Mouse (Mus musculus) frontal cortex, postnatal 10 days (tissue): ENCODE results near the gene Erbb4.

ENCODE experiments used
- DNase-seq, 2 experiments: peaks; one replicate each; pipeline ENCODE4 v3.0.0; 2022; ENCODE audit warnings: low spot score in 2 of 2, mixed read lengths in 1 of 2

The Erbb4 gene

GRCm38 (mm10) chr1:69107485-69108158, at the start of gene Erbb4:
Erbb4 (minus strand) TSS chr1:69108059.
- DNase-seq, result peak in 1 of 2 experiments; percentile 36

- no peak for DNase-seq
Observed at GRCm38 (mm10) chr1:69157346-69157745, 49.5 kb upstream of the Erbb4 start.

DNA sequence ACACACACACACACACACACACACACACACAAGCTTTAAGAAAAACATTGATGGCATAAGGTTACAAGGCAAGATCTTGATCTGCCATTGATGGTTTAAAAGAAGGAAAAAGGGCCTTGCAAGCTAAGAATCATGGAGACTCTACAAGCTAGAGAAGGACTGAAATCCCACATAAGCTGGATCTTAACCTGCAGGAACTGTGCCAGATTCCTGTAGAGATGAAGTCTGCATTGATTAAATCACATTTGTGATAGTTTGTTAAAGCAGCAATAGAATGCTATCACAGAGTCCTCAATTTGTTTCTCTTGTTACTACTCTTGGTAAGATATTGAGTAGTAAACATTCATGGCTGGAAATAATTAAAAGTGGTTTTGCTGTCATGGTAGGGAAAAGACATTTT, 33.5 kb upstream of the Erbb4 start:
- DNase-seq, result no peak

GRCm38 (mm10) chr1:69139519-69139868, 31.6 kb upstream of the Erbb4 start:
- no peak for DNase-seq

GRCm38 (mm10) chr1:69138856-69139518, 31.1 kb upstream of the Erbb4 start:
- DNase-seq, result peak; percentile 18 to 34

DNA sequence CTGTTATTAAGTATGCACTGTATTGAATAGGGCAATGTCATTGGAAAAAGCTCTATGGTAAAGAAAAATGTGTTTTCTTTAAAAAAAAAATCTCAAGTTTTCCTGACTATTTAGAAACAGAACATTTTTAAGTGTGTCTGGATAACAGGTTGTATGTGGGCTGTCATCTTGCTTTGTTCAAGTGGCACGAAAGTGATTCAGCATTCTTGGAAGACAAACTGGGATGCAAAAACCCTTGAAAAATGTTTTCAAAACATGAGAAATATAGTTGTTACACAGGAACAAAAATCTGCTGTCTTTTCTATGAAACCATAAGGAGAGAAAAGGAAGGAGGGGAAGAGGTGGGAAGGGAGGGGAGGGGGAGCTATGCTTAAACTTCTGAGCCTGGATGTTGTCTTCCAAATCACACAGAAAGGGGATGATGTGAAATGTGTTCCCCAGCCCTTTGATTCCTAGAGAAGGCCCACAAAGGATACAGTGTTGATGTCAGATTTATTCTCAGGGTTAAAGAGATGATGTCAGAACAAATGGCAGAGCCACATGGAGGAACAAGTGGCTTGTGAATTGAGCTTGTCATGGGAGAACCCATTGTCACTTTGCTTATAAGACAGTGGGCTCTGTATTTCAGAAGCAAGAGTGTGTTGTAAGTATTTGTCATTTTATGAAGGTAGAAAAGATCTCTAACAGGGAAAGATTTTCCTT, 16.4 kb upstream of the Erbb4 start:
- DNase-seq, result no peak

DNA sequence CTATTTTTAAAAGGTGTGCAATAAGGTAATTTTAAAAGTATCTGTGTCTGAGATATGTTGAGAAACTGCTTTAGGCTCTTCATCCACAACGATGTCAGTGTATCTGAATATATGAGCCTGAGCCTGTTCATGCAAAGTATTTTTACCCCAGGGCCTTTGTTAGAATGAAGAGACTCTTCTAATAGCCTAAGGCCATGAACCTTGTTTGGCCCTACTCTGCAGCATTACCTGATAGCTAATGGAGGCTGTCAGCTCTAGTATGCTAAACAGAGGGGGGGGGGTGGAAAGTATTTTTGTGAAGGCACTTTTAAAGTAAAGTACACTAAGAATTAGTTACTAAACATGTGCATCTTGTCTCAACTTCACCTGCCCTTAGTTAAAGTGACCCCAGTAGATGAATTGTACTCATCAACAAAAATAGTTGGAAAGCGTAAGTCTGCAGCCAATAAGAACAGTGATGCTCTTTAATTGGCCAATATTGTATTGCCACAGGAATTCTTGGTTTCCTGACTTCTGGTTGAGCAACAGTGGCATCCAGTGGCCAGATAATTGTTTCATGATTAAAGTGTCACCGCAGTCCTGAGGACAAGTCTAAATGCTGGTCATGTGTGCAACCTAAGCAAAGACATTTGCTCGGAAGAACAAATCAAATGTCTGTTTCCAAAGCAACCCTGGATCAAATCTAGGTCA, 10.5 kb upstream of the Erbb4 start:
- DNase-seq, result no peak

DNA sequence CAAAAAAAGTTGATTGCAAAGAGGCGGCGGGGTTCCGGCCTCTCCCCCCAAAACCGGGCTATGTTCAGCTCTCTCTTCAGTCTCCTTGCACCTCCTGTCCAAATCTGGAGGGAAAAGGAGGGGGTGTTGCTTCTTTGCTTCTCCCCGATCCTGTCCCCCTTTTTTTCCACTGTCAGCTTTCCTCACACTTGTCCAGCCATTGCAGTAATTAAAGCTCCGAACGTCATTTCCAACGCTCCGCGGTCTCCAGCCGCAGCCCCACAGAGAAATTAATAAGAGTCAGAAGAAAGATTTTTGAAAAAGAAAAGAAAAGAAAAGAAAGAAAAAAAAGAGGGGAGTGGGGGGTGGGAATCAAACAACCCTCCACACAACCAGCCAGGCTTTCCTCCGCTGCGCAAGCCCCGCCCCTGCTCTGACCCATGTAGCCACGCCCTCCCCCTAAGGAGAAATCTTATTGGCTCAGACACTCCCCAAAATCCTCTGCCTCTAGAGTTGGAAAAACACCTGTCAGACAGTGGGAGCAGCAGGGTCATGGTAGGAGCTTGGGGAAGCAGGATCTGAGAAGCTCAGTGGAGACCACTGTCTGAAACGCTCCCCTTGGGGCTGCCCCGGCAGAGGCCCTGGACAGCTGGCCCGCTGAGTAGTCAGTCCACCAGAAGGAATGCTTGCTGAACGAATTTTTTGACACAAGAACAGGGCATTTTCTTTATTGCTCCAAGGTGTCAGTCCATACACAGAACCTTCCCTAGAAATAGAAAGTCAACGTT, 483 bp upstream of the Erbb4 start:
- DNase-seq, result peak in 1 of 2 experiments; percentile 42

- peak in 1 of 2 experiments; percentile 24 for DNase-seq
Observed at GRCm38 (mm10) chr1:69106937-69107461, 860 bp downstream of the Erbb4 start.

DNA sequence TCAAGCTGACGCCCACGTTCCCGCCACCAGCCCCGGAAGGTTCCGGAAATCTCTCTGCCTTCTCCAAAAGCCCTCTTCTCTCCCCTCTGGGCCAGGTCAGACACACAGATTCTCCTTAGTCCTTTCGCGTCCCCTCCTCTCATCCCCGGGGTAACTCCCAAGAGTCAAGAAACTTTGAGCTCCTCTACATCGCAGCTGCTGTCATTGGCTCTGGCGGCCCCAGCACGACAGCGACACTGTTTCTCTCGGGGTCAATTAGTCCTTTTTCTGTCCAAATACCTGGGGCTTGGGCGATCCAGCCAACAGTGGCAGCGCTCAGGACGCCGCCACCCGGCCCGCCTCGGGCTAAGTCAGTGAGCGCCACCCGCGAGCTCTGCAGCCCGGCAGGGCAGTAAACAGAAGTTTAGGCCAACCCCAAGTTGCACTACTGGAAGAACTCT, 1.5 kb downstream of the Erbb4 start:
- no peak for DNase-seq

DNA sequence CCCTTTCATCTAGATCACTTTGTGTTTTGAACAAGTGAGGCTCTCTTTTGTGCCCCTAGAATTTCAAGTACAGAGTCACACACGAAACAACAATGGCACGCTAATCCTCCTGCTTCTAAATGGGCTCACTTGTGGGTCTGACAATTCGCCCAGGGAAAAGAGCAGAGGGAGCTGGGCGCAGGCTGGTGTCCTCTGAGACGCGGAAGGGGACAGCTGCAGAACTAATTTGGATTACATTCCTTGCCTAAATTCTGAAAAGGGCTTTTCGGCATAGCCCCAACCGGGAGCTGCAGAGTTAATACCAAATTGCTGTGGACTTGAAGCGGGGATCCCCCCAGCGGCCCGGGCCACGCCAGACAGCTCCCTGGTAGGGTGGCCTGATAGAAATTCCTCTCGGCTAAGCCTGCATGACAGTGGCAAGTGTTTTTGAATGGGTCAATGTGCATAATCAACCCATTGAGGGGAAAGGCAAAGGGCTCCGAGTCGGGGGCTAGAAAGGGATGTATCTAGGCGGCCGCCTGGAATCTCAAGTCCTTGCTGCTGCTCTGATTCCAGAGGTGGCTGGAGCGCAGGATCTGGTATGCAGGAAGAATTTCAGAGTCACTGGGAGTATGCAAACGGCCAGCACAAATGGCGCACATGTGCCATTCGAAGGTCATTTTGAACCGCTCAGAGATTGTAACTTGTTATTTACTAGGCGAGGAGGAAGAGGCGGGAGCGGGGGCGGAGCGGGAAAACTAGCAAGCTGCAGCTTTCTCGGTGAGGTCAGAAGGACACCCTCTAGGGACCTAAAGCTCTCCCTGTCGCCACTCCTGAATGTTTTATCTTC, 2.2 kb downstream of the Erbb4 start:
- DNase-seq, result peak; percentile 19

GRCm38 (mm10) chr1:69105096-69105492, 2.8 kb downstream of the Erbb4 start:
- DNase-seq, result no peak

DNA sequence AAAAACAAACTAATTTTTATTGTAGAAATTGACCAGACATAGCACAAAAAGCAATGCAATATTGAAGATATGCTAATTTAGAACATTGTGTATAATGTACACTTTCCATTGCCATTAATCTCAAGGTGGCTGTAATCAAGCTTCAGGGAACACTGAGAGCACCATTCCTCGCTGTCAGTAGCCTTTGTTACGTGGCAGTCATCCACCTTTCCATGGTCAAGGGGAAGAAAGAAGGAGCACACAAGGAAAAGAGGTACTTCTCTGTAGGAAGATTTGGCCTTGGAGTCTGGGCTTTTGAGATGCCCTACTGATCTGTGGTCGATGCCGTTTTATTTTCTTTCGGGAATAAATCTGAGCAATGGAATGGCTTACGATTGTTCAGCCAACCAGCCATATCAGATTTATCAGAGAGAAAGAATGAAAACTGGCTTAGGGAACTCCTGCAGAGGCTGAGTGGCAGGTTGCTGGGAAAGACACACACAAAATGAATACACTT, 4.6 kb downstream of the Erbb4 start:
- no peak for DNase-seq

- no peak for DNase-seq
Observed at GRCm38 (mm10) chr1:69101670-69102069, 6.2 kb downstream of the Erbb4 start.

DNA sequence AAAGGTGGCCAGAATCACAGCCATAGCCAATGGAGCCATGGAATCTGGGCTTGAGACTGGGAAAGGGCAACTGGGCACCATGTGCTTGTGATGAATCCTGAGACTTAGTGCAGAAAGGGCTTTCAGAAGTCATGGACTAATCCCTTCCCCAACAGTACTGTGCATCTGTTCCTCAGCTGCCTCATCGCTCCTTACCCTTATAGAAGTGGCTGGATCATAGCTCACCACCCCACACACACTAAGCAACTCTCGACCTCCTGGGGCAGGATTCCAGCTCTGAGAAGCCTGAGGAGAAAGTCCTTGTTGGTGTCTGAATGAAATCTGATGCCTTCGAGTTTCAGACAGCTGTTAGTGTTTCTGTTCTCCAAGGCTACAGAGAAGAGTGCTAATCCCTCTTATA, 14.8 kb downstream of the Erbb4 start:
- no peak for DNase-seq

GRCm38 (mm10) chr1:69089331-69089730, 18.5 kb downstream of the Erbb4 start:
- no peak for DNase-seq

- no peak for DNase-seq
Observed at GRCm38 (mm10) chr1:69085753-69086152, 22.1 kb downstream of the Erbb4 start.

- no peak for DNase-seq
Observed at GRCm38 (mm10) chr1:69048918-69049317, 58.9 kb downstream of the Erbb4 start.

GRCm38 (mm10) chr1:69046228-69046978, 61.5 kb downstream of the Erbb4 start:
- no peak for DNase-seq
